Mouse (Mus musculus) embryonic facial prominence, embryonic 14.5 days (tissue): Measurements from ENCODE around the gene Rita1. TPM values are rescaled to one million over a fixed set of nuclear protein-coding genes. Genes with fewer than 3 reads are reported as not detected.

Experiments used
- polyA plus RNA-seq: library from polyadenylated mRNA; unstranded; fragments of >200 nt; fragmentation: Nextera tagmentation; extraction: Ambion mirVana; gene quantifications from 2 replicates; pipeline ENCODE4 v1.2.1, GENCODE M21; 2014

Rita1 gene
- polyA plus RNA-seq, 1 experiment from 2014 or later, result 11.4 TPM

Other genes starting within 250 kb of the Rita1 start
- gene Lhx5, start 180.9 kb downstream of the Rita1 start, polyA plus RNA-seq, result not detected in 2 replicates
- gene Sdsl, start 139.8 kb downstream of the Rita1 start, polyA plus RNA-seq, result 1.2 and 1.6 TPM in 2 replicates
- not detected in 2 replicates for gene Sds, start 136.1 kb downstream of the Rita1 start, polyA plus RNA-seq
- gene Plbd2, start 109.0 kb downstream of the Rita1 start, polyA plus RNA-seq, result 47.0 and 53.1 TPM in 2 replicates
- 3.5 and 5.7 TPM in 2 replicates for gene Slc8b1, start 101.4 kb downstream of the Rita1 start, polyA plus RNA-seq
- 24.8 and 26.7 TPM in 2 replicates for gene Tpcn1, start 23.9 kb downstream of the Rita1 start, polyA plus RNA-seq
- 0.60 and 1.7 TPM in 2 replicates for gene Iqcd, start 23.6 kb downstream of the Rita1 start, polyA plus RNA-seq
- 28.2 and 36.4 TPM in 2 replicates for gene Ddx54, start 150 bp upstream of the Rita1 start, polyA plus RNA-seq
- 1.0 TPM in 1 of 2 replicates, not detected in the other for gene Cfap73, start 21.6 kb upstream of the Rita1 start, polyA plus RNA-seq
- 0.50 and 1.4 TPM in 2 replicates for gene Rasal1, start 36.2 kb upstream of the Rita1 start, polyA plus RNA-seq
- gene Dtx1, start 99.3 kb upstream of the Rita1 start, polyA plus RNA-seq, result 3.4 and 4.3 TPM in 2 replicates
- gene Oas2, start 137.3 kb upstream of the Rita1 start, polyA plus RNA-seq, result 0.38 and 0.42 TPM in 2 replicates
- gene Oas3, start 165.1 kb upstream of the Rita1 start, polyA plus RNA-seq, result 0.35 and 0.45 TPM in 2 replicates
- gene Oas1e, start 182.9 kb upstream of the Rita1 start, polyA plus RNA-seq, result 0.10 TPM in 1 of 2 replicates, not detected in the other
- gene Oas1c, start 199.9 kb upstream of the Rita1 start, polyA plus RNA-seq, result 0.24 and 0.39 TPM in 2 replicates
- gene Oas1f, start 234.8 kb upstream of the Rita1 start, polyA plus RNA-seq, result 0.53 TPM in 1 of 2 replicates, not detected in the other
- not detected in 2 replicates for gene Oas1h, start 248.8 kb upstream of the Rita1 start, polyA plus RNA-seq